Mouse (Mus musculus): Measurements from ENCODE around the gene Bcas3. TPM values are rescaled to one million over a fixed set of nuclear protein-coding genes. Genes with fewer than 3 reads are reported as not detected.

The Bcas3 gene
- total and polyA plus RNA-seq, 3 experiments, result 20.1 to 61.0 (median 41.3) TPM

DNA sequence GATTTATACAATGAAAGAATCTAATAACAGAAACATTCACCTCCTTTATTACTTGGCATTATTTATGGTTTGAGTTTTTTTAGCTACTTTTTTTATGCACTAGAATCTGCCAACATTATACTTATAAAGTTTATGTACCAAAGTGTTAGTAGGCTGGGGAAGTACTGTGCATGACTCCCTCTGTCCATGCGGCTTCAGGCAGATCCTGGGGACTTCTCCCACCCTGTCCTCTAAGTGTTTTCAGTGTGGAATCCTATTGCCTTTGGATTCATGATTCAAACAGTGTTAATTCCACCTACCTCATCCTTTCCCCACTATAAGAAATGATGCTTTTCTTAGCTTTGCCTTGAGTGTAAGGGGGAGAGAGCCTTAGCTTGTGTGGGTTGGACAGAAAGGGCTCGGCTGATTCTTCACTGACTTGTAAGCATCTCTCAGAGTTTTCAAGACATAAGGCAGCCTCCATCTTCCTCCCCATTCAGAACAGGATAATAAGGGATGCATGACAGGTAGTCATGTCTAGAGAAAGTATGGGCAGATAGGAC lies 402.6 kb downstream of the Bcas3 start:
- peaks cover 24% of the 10 kb centered on the region for H3K27me3 ChIP-seq (ENCODE audit: insufficient read depth, low read length)
- H3K36me3 ChIP-seq (replicated peaks), result no peaks in the 10 kb centered on the region
- H3K9me3 ChIP-seq (replicated peaks), result no peaks in the 10 kb centered on the region
- no peak overlapping the region for H3K4me3 ChIP-seq (ENCODE audit: low read depth, low read length)
- ATAC-seq (ENCODE audit: extremely low read depth, insufficient number of reproducible peaks, low FRiP score, poor library complexity, severe bottlenecking), result no peak
- H3K4me1 ChIP-seq (ENCODE audit: insufficient read depth, low read depth, low read length), result no peaks in the 10 kb centered on the region
- TF ChIP-seq GATA1 (IDR thresholded peaks at IDR 0.05; ENCODE audit: borderline replicate concordance, low read length) (no peak), GATA2 (IDR thresholded peaks at IDR 0.05; ENCODE audit: borderline replicate concordance, low read depth, low read length) (no peak), TAL1 (conservative IDR thresholded peaks at IDR 0.05; ENCODE audit: low read depth, low read length) (no peak), CTCF (IDR thresholded peaks at IDR 0.05; ENCODE audit: low read depth, low read length) (no peak), POLR2AphosphoS5 (IDR thresholded peaks at IDR 0.05; ENCODE audit: insufficient replicate concordance, low read depth, low read length) (no peak)
- DNase-seq (ENCODE audit: low spot score), result no peak

DNA sequence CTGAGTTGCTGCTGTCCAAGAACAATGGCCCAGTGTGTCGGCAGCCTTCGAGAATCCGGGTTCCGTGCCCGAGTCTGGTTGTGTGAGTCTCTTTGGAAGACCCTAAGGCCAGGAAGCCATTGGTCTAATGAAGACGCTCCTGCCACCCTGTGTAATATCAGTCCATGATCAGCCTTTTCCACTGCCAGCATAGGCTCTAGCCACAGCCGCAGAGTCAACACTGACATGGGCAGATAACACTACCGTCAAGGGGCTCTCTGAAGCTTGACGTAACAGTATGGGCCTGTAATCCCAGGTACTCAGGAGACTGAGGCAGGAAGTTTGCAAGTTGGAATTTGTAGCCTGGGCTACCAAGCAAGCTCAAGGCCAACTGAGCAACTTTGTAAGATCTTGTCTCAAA lies 405.9 kb downstream of the Bcas3 start:
- Histone ChIP-seq H3K9me3 (replicated peaks) (no peaks in the 10 kb centered on the region), H3K36me3 (replicated peaks) (no peaks in the 10 kb centered on the region), H3K4me3 (ENCODE audit: low read depth, low read length) (no peak overlapping the region), H3K27me3 (ENCODE audit: insufficient read depth, low read length) (peaks cover 22% of the 10 kb centered on the region), H3K4me1 (ENCODE audit: insufficient read depth, low read depth, low read length) (no peaks in the 10 kb centered on the region)
- TF ChIP-seq GATA2 (IDR thresholded peaks at IDR 0.05; ENCODE audit: borderline replicate concordance, low read depth, low read length) (no peak), CTCF (IDR thresholded peaks at IDR 0.05; ENCODE audit: low read depth, low read length) (no peak), POLR2AphosphoS5 (IDR thresholded peaks at IDR 0.05; ENCODE audit: insufficient replicate concordance, low read depth, low read length) (no peak), TAL1 (conservative IDR thresholded peaks at IDR 0.05; ENCODE audit: low read depth, low read length) (no peak)
- ATAC-seq (ENCODE audit: extremely low read depth, insufficient number of reproducible peaks, low FRiP score, poor library complexity, severe bottlenecking), result no peak
- DNase-seq (ENCODE audit: low spot score), result no peak

DNA sequence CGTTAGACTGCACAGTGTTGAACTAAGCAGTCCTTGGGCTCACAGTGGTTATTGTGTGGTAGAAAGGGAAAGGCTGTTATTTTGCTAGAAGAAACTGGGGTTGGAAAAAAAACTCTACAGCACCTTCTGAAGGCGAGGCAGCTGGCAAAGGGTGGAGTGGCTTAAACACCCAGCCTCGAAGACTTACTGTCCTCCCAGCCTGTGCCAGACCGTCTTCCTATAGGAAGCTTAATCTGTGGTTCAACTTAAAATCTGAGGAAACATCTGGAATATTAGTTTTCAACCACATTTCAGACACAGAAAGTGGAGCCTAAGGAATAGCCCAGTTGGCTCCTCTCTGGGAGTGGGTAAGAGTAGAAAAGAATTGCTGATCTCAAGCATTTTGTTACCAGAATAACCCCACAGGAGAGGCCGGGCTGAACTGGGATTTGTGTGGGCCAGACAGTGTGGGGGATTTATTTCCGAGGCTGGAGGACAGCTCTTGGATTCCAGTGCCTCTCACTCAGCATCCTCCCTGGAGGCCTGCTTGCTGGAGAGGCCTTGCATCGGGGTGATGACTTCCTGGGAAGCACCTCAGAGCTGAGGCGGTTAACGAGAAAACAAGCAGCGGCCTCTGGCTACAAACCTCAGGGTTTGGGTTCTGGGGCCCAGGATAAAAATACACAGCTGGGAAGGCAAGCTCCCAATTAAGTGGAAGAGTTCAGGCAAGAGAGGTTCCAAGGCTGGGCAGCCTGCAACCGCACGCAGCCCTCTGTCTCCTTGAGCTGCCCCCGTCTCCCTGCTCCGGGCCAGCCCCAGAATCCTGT lies 406.9 kb downstream of the Bcas3 start:
- H3K36me3 ChIP-seq (replicated peaks), result no peaks in the 10 kb centered on the region
- H3K4me1 ChIP-seq (ENCODE audit: insufficient read depth, low read depth, low read length), result no peaks in the 10 kb centered on the region
- no peak for ATAC-seq (ENCODE audit: extremely low read depth, insufficient number of reproducible peaks, low FRiP score, poor library complexity, severe bottlenecking)
- H3K27me3 ChIP-seq (ENCODE audit: insufficient read depth, low read length), result peaks cover 22% of the 10 kb centered on the region
- TF ChIP-seq POLR2AphosphoS5 (IDR thresholded peaks at IDR 0.05; ENCODE audit: insufficient replicate concordance, low read depth, low read length) (no peak), TAL1 (conservative IDR thresholded peaks at IDR 0.05; ENCODE audit: low read depth, low read length) (no peak), GATA2 (IDR thresholded peaks at IDR 0.05; ENCODE audit: borderline replicate concordance, low read depth, low read length) (no peak), GATA1 (IDR thresholded peaks at IDR 0.05; ENCODE audit: borderline replicate concordance, low read length) (no peak), CTCF (IDR thresholded peaks at IDR 0.05; ENCODE audit: low read depth, low read length) (no peak)
- no peak for DNase-seq (ENCODE audit: low spot score)
- H3K9me3 ChIP-seq (replicated peaks), result no peaks in the 10 kb centered on the region
- no peak overlapping the region for H3K4me3 ChIP-seq (ENCODE audit: low read depth, low read length)

DNA sequence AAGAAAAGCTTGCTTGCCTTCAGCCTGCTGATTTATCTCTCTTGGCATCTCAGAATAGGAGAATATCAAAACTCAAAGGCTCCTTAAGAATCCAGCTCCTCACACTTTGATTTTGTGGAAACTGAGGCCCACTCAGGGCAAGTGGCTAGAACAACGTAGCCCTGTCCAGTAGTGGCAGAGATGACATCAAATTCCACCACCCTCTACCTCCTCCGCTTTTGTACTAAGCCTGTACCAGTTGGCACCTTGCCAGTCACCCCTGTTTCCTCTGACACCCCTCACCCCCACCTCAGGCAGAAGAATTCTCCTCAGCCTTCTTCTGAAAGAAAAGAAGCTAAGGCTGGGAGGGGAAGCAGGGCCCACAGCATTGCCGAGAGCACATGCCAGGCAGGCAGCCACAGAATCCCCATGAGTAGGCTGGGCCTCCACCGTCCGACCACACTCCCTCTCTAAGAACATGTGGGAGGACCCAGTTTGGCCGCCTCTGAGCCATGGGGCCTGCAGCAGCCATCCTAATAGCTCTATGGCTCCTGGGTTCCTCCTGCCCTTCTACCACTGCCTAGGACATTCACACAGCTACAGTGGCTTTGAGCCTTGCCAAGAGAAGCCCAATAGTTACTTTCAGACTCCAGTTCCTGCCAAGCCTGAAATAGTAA lies 407.6 kb downstream of the Bcas3 start:
- H3K9me3 ChIP-seq (replicated peaks), result no peaks in the 10 kb centered on the region
- no peaks in the 10 kb centered on the region for H3K4me1 ChIP-seq (ENCODE audit: insufficient read depth, low read depth, low read length)
- peaks cover 23% of the 10 kb centered on the region for H3K27me3 ChIP-seq (ENCODE audit: insufficient read depth, low read length)
- no peak overlapping the region for H3K4me3 ChIP-seq (ENCODE audit: low read depth, low read length)
- no peak for ATAC-seq (ENCODE audit: extremely low read depth, insufficient number of reproducible peaks, low FRiP score, poor library complexity, severe bottlenecking)
- H3K36me3 ChIP-seq (replicated peaks), result no peaks in the 10 kb centered on the region
- no peak for DNase-seq (ENCODE audit: low spot score)
- no peak for TF ChIP-seq GATA2 (IDR thresholded peaks at IDR 0.05; ENCODE audit: borderline replicate concordance, low read depth, low read length)
- TF ChIP-seq CTCF (IDR thresholded peaks at IDR 0.05; ENCODE audit: low read depth, low read length), result no peak
- no peak for TF ChIP-seq POLR2AphosphoS5 (IDR thresholded peaks at IDR 0.05; ENCODE audit: insufficient replicate concordance, low read depth, low read length)
- TF ChIP-seq TAL1 (conservative IDR thresholded peaks at IDR 0.05; ENCODE audit: low read depth, low read length), result no peak

DNA sequence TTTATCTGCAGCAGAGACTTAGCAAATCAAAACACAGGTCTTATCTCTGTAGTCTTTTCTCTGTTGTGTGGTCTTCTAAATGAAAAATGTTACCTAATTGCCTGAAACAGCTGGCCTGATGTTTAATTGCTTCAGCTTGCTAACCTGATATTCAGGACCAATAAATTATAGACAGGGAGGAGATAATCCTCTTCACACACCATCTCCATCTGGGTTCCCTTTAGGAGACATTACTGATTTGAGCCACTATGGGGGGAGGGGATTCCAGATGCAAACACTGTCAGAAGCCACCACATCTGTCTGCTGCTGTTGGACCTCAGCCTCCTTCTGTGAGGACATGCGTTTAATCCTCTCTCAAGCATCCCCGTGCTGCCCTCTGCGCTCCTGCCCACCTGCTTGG lies 408.2 kb downstream of the Bcas3 start:
- Histone ChIP-seq H3K36me3 (replicated peaks) (no peaks in the 10 kb centered on the region), H3K27me3 (ENCODE audit: insufficient read depth, low read length) (peaks cover 28% of the 10 kb centered on the region), H3K4me3 (ENCODE audit: low read depth, low read length) (no peak overlapping the region), H3K4me1 (ENCODE audit: insufficient read depth, low read depth, low read length) (no peaks in the 10 kb centered on the region), H3K9me3 (replicated peaks) (no peaks in the 10 kb centered on the region)
- no peak for DNase-seq (ENCODE audit: low spot score)
- TF ChIP-seq CTCF (IDR thresholded peaks at IDR 0.05; ENCODE audit: low read depth, low read length) (no peak), GATA2 (IDR thresholded peaks at IDR 0.05; ENCODE audit: borderline replicate concordance, low read depth, low read length) (no peak), GATA1 (IDR thresholded peaks at IDR 0.05; ENCODE audit: borderline replicate concordance, low read length) (no peak), TAL1 (conservative IDR thresholded peaks at IDR 0.05; ENCODE audit: low read depth, low read length) (no peak), POLR2AphosphoS5 (IDR thresholded peaks at IDR 0.05; ENCODE audit: insufficient replicate concordance, low read depth, low read length) (no peak)
- ATAC-seq (ENCODE audit: extremely low read depth, insufficient number of reproducible peaks, low FRiP score, poor library complexity, severe bottlenecking), result no peak

DNA sequence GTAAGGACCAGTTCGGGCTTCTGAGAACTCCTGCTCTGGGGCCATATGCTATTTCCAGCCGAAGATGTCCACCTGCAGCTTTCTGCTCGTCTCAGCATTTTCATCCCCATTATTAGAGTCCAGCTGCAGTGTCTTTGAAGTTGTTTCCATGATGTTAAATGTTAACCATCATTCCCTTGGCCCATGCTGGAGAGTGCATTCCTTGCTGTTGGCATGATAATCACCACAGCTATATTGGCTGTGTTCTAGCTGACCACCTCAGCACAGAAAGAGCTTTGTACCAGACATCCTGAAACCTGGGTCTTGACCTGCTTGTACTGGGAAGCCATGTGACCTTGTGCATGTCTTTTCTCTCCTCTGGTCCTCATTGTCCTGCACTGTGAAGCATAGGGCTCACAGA lies 410.7 kb downstream of the Bcas3 start:
- Histone ChIP-seq H3K27me3 (ENCODE audit: insufficient read depth, low read length) (peaks cover 28% of the 10 kb centered on the region), H3K4me3 (ENCODE audit: low read depth, low read length) (no peak overlapping the region), H3K4me1 (ENCODE audit: insufficient read depth, low read depth, low read length) (no peaks in the 10 kb centered on the region), H3K9me3 (replicated peaks) (no peaks in the 10 kb centered on the region), H3K36me3 (replicated peaks) (no peaks in the 10 kb centered on the region)
- ATAC-seq (ENCODE audit: extremely low read depth, insufficient number of reproducible peaks, low FRiP score, poor library complexity, severe bottlenecking), result no peak
- TF ChIP-seq POLR2AphosphoS5 (IDR thresholded peaks at IDR 0.05; ENCODE audit: insufficient replicate concordance, low read depth, low read length), result no peak
- TF ChIP-seq TAL1 (conservative IDR thresholded peaks at IDR 0.05; ENCODE audit: low read depth, low read length), result no peak
- TF ChIP-seq GATA2 (IDR thresholded peaks at IDR 0.05; ENCODE audit: borderline replicate concordance, low read depth, low read length), result no peak
- TF ChIP-seq CTCF (IDR thresholded peaks at IDR 0.05; ENCODE audit: low read depth, low read length), result no peak
- no peak for TF ChIP-seq GATA1 (IDR thresholded peaks at IDR 0.05; ENCODE audit: borderline replicate concordance, low read length)
- DNase-seq (ENCODE audit: low spot score), result no peak

Data from G1E (cell line).